Mouse (Mus musculus) ES-CJ7 (cell line): ENCODE measurements around the gene Cnn3.

Experiments used
- DNase-seq: peaks from one replicate; pipeline ENCODE4 v3.0.0; 2011; ENCODE audit warnings: low read depth, low spot score

The Cnn3 gene

GRCm38 (mm10) chr3:121490941-121491340, 64.6 kb downstream of the Cnn3 start:
- no peak for DNase-seq

- DNase-seq, result no peak
These were observed 65.7 kb downstream of the Cnn3 start for GRCm38 (mm10) chr3:121492026-121492425.

- DNase-seq, result no peak
These were observed 67.7 kb downstream of the Cnn3 start for GRCm38 (mm10) chr3:121493997-121494421.

- peak; percentile 75 for DNase-seq
These were observed 73.9 kb downstream of the Cnn3 start for GRCm38 (mm10) chr3:121500225-121500624.

GRCm38 (mm10) chr3:121500734-121501133, 74.4 kb downstream of the Cnn3 start:
- no peak for DNase-seq

- no peak for DNase-seq
These were observed 78.7 kb downstream of the Cnn3 start for GRCm38 (mm10) chr3:121504927-121505487.

GRCm38 (mm10) chr3:121506175-121506574, 79.9 kb downstream of the Cnn3 start:
- DNase-seq, result no peak

- DNase-seq, result peak; percentile 45
These were observed 80.5 kb downstream of the Cnn3 start for GRCm38 (mm10) chr3:121506756-121507155.

- DNase-seq, result no peak
These were observed 81.4 kb downstream of the Cnn3 start for GRCm38 (mm10) chr3:121507678-121508077.
